Mouse (Mus musculus) G1E (cell line): Measurements from ENCODE around the gene Wwox.

Experiments
- CTCF ChIP-seq: IDR thresholded peaks from 2 replicates; pipeline ENCODE4 v1.5.1; 2012; ENCODE audit warnings: low read depth, low read length, inconsistent platforms, mixed read lengths
- GATA1 ChIP-seq: IDR thresholded peaks from 2 replicates; pipeline ENCODE4 v1.6.1; 2012; ENCODE audit warnings: borderline replicate concordance, low read length, inconsistent platforms, mixed read lengths
- TAL1 ChIP-seq: conservative IDR thresholded peaks from 2 replicates; pipeline ENCODE4 v1.6.1; 2012; ENCODE audit warnings: low read depth, low read length, inconsistent platforms, mixed read lengths

GRCm38 (mm10) chr8:114814769-114815736 is 375.6 kb downstream of the Wwox start:
- TF ChIP-seq CTCF (no peak), GATA1 (no peak), TAL1 (no peak)
